Mouse (Mus musculus): Measurements from ENCODE around the gene Hspbp1. TPM values are rescaled to one million over a fixed set of nuclear protein-coding genes. Genes with fewer than 3 reads are reported as not detected.

Hspbp1 gene
- polyA plus RNA-seq, 1 experiment: 21.7 TPM

- Histone ChIP-seq H3K4me1 (ENCODE audit: control insufficient read depth, insufficient read depth, insufficient read length, low read length) (no peaks in the 10 kb centered on the region), H3K27ac (replicated peaks; ENCODE audit: low read depth, low read length) (no peak within 1 kb of the TSS), H3K4me3 (ENCODE audit: insufficient read depth, low read depth, low read length) (no peak within 1 kb of the TSS)
These were observed 53.8 kb downstream of the Hspbp1 start, which contains the start of gene Tmem86b for GRCm38 (mm10) chr7:4631031-4631430. Gene Tmem86b (minus strand): TSS chr7:4631422.

GRCm38 (mm10) chr7:4630198-4630597, 54.7 kb downstream of the Hspbp1 start:
- Histone ChIP-seq H3K4me1 (ENCODE audit: control insufficient read depth, insufficient read depth, insufficient read length, low read length) (no peaks in the 10 kb centered on the region), H3K27ac (replicated peaks; ENCODE audit: low read depth, low read length) (no peak overlapping the region), H3K4me3 (ENCODE audit: insufficient read depth, low read depth, low read length) (no peak overlapping the region)

- no peak overlapping the region for H3K4me3 ChIP-seq (ENCODE audit: insufficient read depth, low read depth, low read length)
- no peak overlapping the region for H3K27ac ChIP-seq (replicated peaks; ENCODE audit: low read depth, low read length)
- H3K4me1 ChIP-seq (ENCODE audit: control insufficient read depth, insufficient read depth, insufficient read length, low read length): no peaks in the 10 kb centered on the region
These were observed 55.3 kb downstream of the Hspbp1 start for GRCm38 (mm10) chr7:4629586-4629985.

GRCm38 (mm10) chr7:4625928-4626327, 58.9 kb downstream of the Hspbp1 start:
- H3K4me1 ChIP-seq (ENCODE audit: control insufficient read depth, insufficient read depth, insufficient read length, low read length): no peaks in the 10 kb centered on the region
- no peak overlapping the region for H3K4me3 ChIP-seq (ENCODE audit: insufficient read depth, low read depth, low read length)
- H3K27ac ChIP-seq (replicated peaks; ENCODE audit: low read depth, low read length): no peak overlapping the region

GRCm38 (mm10) chr7:4624343-4624742, 60.5 kb downstream of the Hspbp1 start:
- no peaks in the 10 kb centered on the region for H3K4me1 ChIP-seq (ENCODE audit: control insufficient read depth, insufficient read depth, insufficient read length, low read length)
- H3K4me3 ChIP-seq (ENCODE audit: insufficient read depth, low read depth, low read length): no peak overlapping the region
- no peak overlapping the region for H3K27ac ChIP-seq (replicated peaks; ENCODE audit: low read depth, low read length)

GRCm38 (mm10) chr7:4623544-4624189, 61.2 kb downstream of the Hspbp1 start:
- no peaks in the 10 kb centered on the region for H3K4me1 ChIP-seq (ENCODE audit: control insufficient read depth, insufficient read depth, insufficient read length, low read length)
- no peak overlapping the region for H3K27ac ChIP-seq (replicated peaks; ENCODE audit: low read depth, low read length)
- H3K4me3 ChIP-seq (ENCODE audit: insufficient read depth, low read depth, low read length): no peak overlapping the region

- Histone ChIP-seq H3K4me3 (ENCODE audit: insufficient read depth, low read depth, low read length) (no peak overlapping the region), H3K4me1 (ENCODE audit: control insufficient read depth, insufficient read depth, insufficient read length, low read length) (no peaks in the 10 kb centered on the region), H3K27ac (replicated peaks; ENCODE audit: low read depth, low read length) (no peak overlapping the region)
These were observed 64.9 kb downstream of the Hspbp1 start for GRCm38 (mm10) chr7:4619979-4620378.

GRCm38 (mm10) chr7:4613740-4614403, 71.0 kb downstream of the Hspbp1 start:
- H3K4me3 ChIP-seq (ENCODE audit: insufficient read depth, low read depth, low read length): no peak overlapping the region
- no peaks in the 10 kb centered on the region for H3K4me1 ChIP-seq (ENCODE audit: control insufficient read depth, insufficient read depth, insufficient read length, low read length)
- H3K27ac ChIP-seq (replicated peaks; ENCODE audit: low read depth, low read length): no peak overlapping the region

- Histone ChIP-seq H3K4me1 (ENCODE audit: control insufficient read depth, insufficient read depth, insufficient read length, low read length) (no peaks in the 10 kb centered on the region), H3K27ac (replicated peaks; ENCODE audit: low read depth, low read length) (no peak overlapping the region), H3K4me3 (ENCODE audit: insufficient read depth, low read depth, low read length) (no peak overlapping the region)
These were observed 71.9 kb downstream of the Hspbp1 start for GRCm38 (mm10) chr7:4612956-4613355.

GRCm38 (mm10) chr7:4612386-4612785, 72.5 kb downstream of the Hspbp1 start:
- Histone ChIP-seq H3K4me1 (ENCODE audit: control insufficient read depth, insufficient read depth, insufficient read length, low read length) (no peaks in the 10 kb centered on the region), H3K4me3 (ENCODE audit: insufficient read depth, low read depth, low read length) (no peak overlapping the region), H3K27ac (replicated peaks; ENCODE audit: low read depth, low read length) (no peak overlapping the region)

GRCm38 (mm10) chr7:4611921-4612341, 72.9 kb downstream of the Hspbp1 start:
- no peak overlapping the region for H3K27ac ChIP-seq (replicated peaks; ENCODE audit: low read depth, low read length)
- H3K4me3 ChIP-seq (ENCODE audit: insufficient read depth, low read depth, low read length): no peak overlapping the region

GRCm38 (mm10) chr7:4611511-4611910, 73.4 kb downstream of the Hspbp1 start:
- H3K4me1 ChIP-seq (ENCODE audit: control insufficient read depth, insufficient read depth, insufficient read length, low read length): no peaks in the 10 kb centered on the region
- H3K4me3 ChIP-seq (ENCODE audit: insufficient read depth, low read depth, low read length): no peak overlapping the region
- H3K27ac ChIP-seq (replicated peaks; ENCODE audit: low read depth, low read length): no peak overlapping the region

More at GRCm38 (mm10) chr7:4611921-4612341, 72.9 kb downstream of the Hspbp1 start:
- H3K4me1 ChIP-seq (ENCODE audit: control insufficient read depth, insufficient read depth, insufficient read length, low read length): no peaks in the 10 kb centered on the region

Other genes with a start within 250 kb of the Hspbp1 start
- 15.1 and 29.0 TPM in 2 replicates for gene Rdh13, start 239.4 kb downstream of the Hspbp1 start, polyA plus RNA-seq (2012; ENCODE audit: insufficient read depth, insufficient read length, missing spikeins)
- 2.2 and 2.3 TPM in 2 replicates for gene Eps8l1, start 224.4 kb downstream of the Hspbp1 start, polyA plus RNA-seq (2012; ENCODE audit: insufficient read depth, insufficient read length, missing spikeins)
- gene Ppp1r12c, start 183.4 kb downstream of the Hspbp1 start, polyA plus RNA-seq (2012; ENCODE audit: insufficient read depth, insufficient read length, missing spikeins): 32.9 and 42.2 TPM in 2 replicates
- gene Tnnt1, start 168.7 kb downstream of the Hspbp1 start, polyA plus RNA-seq (2012; ENCODE audit: insufficient read depth, insufficient read length, missing spikeins): 25.6 and 40.1 TPM in 2 replicates
- gene Tnni3, start 160.8 kb downstream of the Hspbp1 start, polyA plus RNA-seq (2012; ENCODE audit: insufficient read depth, insufficient read length, missing spikeins): not detected in 2 replicates
- not detected in 2 replicates for gene Dnaaf3, start 152.6 kb downstream of the Hspbp1 start, polyA plus RNA-seq (2012; ENCODE audit: insufficient read depth, insufficient read length, missing spikeins)
- not detected in 2 replicates for gene Syt5, start 137.5 kb downstream of the Hspbp1 start, polyA plus RNA-seq (2012; ENCODE audit: insufficient read depth, insufficient read length, missing spikeins)
- gene Ptprh, start 81.0 kb downstream of the Hspbp1 start, polyA plus RNA-seq (2012; ENCODE audit: insufficient read depth, insufficient read length, missing spikeins): not detected in 2 replicates
- gene Tmem86b, start 53.6 kb downstream of the Hspbp1 start, polyA plus RNA-seq (2012; ENCODE audit: insufficient read depth, insufficient read length, missing spikeins): 1.0 and 2.2 TPM in 2 replicates
- gene Ppp6r1, start 26.0 kb downstream of the Hspbp1 start, polyA plus RNA-seq (2012; ENCODE audit: insufficient read depth, insufficient read length, missing spikeins): 31.0 and 46.4 TPM in 2 replicates
- gene Brsk1, start 5.5 kb upstream of the Hspbp1 start, polyA plus RNA-seq (2012; ENCODE audit: insufficient read depth, insufficient read length, missing spikeins): 0.63 TPM in 2 replicates
- gene Tmem150b, start 40.2 kb upstream of the Hspbp1 start, polyA plus RNA-seq (2012; ENCODE audit: insufficient read depth, insufficient read length, missing spikeins): not detected in 2 replicates
- 20.0 and 25.7 TPM in 2 replicates for gene Kmt5c, start 55.0 kb upstream of the Hspbp1 start, polyA plus RNA-seq (2012; ENCODE audit: insufficient read depth, insufficient read length, missing spikeins)
- gene Cox6b2, start 68.0 kb upstream of the Hspbp1 start, polyA plus RNA-seq (2012; ENCODE audit: insufficient read depth, insufficient read length, missing spikeins): 7.9 and 17.6 TPM in 2 replicates
- not detected in 2 replicates for gene Fam71e2, start 86.2 kb upstream of the Hspbp1 start, polyA plus RNA-seq (2012; ENCODE audit: insufficient read depth, insufficient read length, missing spikeins)
- not detected in 2 replicates for gene Il11, start 97.8 kb upstream of the Hspbp1 start, polyA plus RNA-seq (2012; ENCODE audit: insufficient read depth, insufficient read length, missing spikeins)
- not detected in 2 replicates for gene Tmem190, start 97.9 kb upstream of the Hspbp1 start, polyA plus RNA-seq (2012; ENCODE audit: insufficient read depth, insufficient read length, missing spikeins)
- gene Tmem238, start 104.6 kb upstream of the Hspbp1 start, polyA plus RNA-seq (2012; ENCODE audit: insufficient read depth, insufficient read length, missing spikeins): 17.0 and 23.3 TPM in 2 replicates
- gene Rpl28, start 107.8 kb upstream of the Hspbp1 start, polyA plus RNA-seq (2012; ENCODE audit: insufficient read depth, insufficient read length, missing spikeins): 347 and 411 TPM in 2 replicates
- gene Ube2s, start 127.5 kb upstream of the Hspbp1 start, polyA plus RNA-seq (2012; ENCODE audit: insufficient read depth, insufficient read length, missing spikeins): 64.5 and 67.8 TPM in 2 replicates
- gene Shisa7, start 159.6 kb upstream of the Hspbp1 start, polyA plus RNA-seq (2012; ENCODE audit: insufficient read depth, insufficient read length, missing spikeins): 0.40 and 0.42 TPM in 2 replicates
- gene Isoc2b, start 185.2 kb upstream of the Hspbp1 start, polyA plus RNA-seq (2012; ENCODE audit: insufficient read depth, insufficient read length, missing spikeins): 19.1 and 36.2 TPM in 2 replicates
- 55.3 and 59.3 TPM in 2 replicates for gene Isoc2a, start 192.1 kb upstream of the Hspbp1 start, polyA plus RNA-seq (2012; ENCODE audit: insufficient read depth, insufficient read length, missing spikeins)
- gene Gm36210, start 221.4 kb upstream of the Hspbp1 start, polyA plus RNA-seq (2012; ENCODE audit: insufficient read depth, insufficient read length, missing spikeins): not detected in 2 replicates
- gene Zfp628, start 230.1 kb upstream of the Hspbp1 start, polyA plus RNA-seq (2012; ENCODE audit: insufficient read depth, insufficient read length, missing spikeins): 3.2 and 3.4 TPM in 2 replicates
- 1.8 TPM in 1 of 2 replicates, not detected in the other for gene Nat14, start 237.0 kb upstream of the Hspbp1 start, polyA plus RNA-seq (2012; ENCODE audit: insufficient read depth, insufficient read length, missing spikeins)
- gene Ssc5d, start 240.7 kb upstream of the Hspbp1 start, polyA plus RNA-seq (2012; ENCODE audit: insufficient read depth, insufficient read length, missing spikeins): 4.9 and 5.5 TPM in 2 replicates